Mouse (Mus musculus) left cerebral cortex, adult 2 months (tissue): ENCODE data around the gene Shc3. TPM values are rescaled to one million over a fixed set of nuclear protein-coding genes. Genes with fewer than 3 reads are reported as not detected.

Source experiments
- DNase-seq, 2 experiments: peaks; one replicate each; pipeline ENCODE4 v3.0.0; 2021 to 2022; ENCODE audit warnings: low spot score in 2 of 2, mixed read lengths in 1 of 2; ENCODE audit errors: extremely low spot score in 1 of 2
- H3K27ac ChIP-seq: fragments of 200-600 bp; 2 replicates; pipeline ENCODE4 v1.8.1; 2022
- H3K4me3 ChIP-seq: fragments of 200-600 bp; 2 replicates; pipeline ENCODE4 v1.8.1; 2022
- CTCF ChIP-seq: fragments of 200-600 bp; IDR thresholded peaks from 2 replicates; pipeline ENCODE4 v1.8.1; 2022; ENCODE audit warnings: antibody characterized with exemption, mild to moderate bottlenecking, moderate library complexity
- intact Hi-C: fragments of 180-260 bp; cut with DNase I; formaldehyde crosslinking; loops from one replicate; pipeline ENCODE4 v1.15.1; 2025
- total RNA-seq, 2 experiments: library from RNA; stranded (reverse); gene quantifications; 2 replicates each; pipeline ENCODE4 v1.2.3; 2021

Shc3 gene
- total RNA-seq, 2 experiments from 2014 or later, result 234 to 242 TPM

GRCm38 (mm10) chr13:51476991-51477390 is 92.2 kb downstream of the Shc3 start:
- Histone ChIP-seq H3K4me3 (no peak overlapping the region), H3K27ac (no peak overlapping the region)
- intact Hi-C loops, result no loop called here
- no peak for DNase-seq
- TF ChIP-seq CTCF, result no peak

GRCm38 (mm10) chr13:51468697-51469250 is 100.4 kb downstream of the Shc3 start:
- Histone ChIP-seq H3K27ac (no peak overlapping the region), H3K4me3 (no peak overlapping the region)
- intact Hi-C loops, result no loop called here
- DNase-seq, result no peak
- TF ChIP-seq CTCF, result no peak

DNA sequence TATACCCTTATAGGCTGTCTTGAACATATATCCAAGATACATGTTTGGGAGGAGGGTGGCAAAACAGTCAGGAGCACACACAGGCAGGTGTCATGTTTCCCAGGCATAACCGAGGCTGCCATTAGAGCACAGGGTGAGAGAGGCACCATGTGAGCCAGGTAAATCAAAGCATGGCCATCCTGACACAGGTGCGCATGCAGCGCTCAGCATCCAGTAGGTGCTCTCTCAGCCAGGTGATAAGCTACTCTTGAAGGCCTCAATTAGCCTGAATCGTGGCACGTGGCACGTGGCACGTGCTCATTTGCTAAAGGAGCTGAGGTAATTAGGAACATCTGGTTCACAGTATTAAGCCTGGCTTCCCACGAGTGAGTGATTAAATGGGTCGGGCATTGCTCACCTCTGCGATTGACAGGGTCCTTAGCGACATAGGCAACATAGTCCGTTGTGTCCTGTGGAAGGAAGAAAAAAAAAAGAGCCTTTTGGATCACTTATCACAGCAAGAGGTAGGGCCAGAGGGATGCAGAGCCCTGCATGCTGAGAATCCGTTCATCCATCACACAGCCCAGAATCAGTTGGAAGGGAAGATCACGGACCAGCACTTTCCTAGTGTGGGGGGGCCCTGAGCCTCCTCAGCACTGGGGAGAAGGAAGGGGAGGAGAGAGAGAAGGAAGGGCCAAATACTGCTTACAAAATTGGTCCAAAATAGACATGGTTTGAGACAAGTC is 102.9 kb downstream of the Shc3 start:
- no peak for DNase-seq
- no peak for TF ChIP-seq CTCF
- intact Hi-C loops, result no loop called here
- Histone ChIP-seq H3K27ac (no peak overlapping the region), H3K4me3 (no peak overlapping the region)

GRCm38 (mm10) chr13:51464294-51464693 is 104.9 kb downstream of the Shc3 start:
- TF ChIP-seq CTCF, result no peak
- intact Hi-C loops, result no loop called here
- H3K27ac ChIP-seq, result no peak overlapping the region
- H3K4me3 ChIP-seq, result no peak overlapping the region
- DNase-seq, result no peak

GRCm38 (mm10) chr13:51456190-51456878 is 112.9 kb downstream of the Shc3 start:
- no peak for DNase-seq
- intact Hi-C loops, result no loop called here
- H3K27ac ChIP-seq, result no peak overlapping the region
- TF ChIP-seq CTCF, result no peak
- H3K4me3 ChIP-seq, result no peak overlapping the region

DNA sequence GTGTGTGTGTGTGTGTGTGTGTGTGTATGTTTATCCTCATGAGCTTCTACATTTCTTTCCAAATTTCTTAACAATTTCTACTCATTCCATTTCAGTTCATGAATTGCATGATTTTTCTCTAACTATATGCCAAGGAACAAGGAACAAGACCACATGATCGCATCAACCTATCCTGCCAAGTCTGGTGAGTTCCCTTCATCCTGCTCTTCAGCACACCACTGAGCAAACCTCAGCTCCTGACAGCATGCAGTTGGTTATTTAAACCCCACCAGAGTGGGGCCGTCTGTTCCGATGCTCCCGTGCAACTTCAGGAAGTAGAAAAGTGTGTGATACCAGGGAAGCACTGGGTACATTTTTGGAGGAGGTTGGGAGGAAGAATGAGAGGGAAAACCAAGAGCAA is 122.7 kb downstream of the Shc3 start:
- no peak for DNase-seq
- H3K27ac ChIP-seq, result no peak overlapping the region
- H3K4me3 ChIP-seq, result no peak overlapping the region
- intact Hi-C loops, result no loop called here
- no peak for TF ChIP-seq CTCF

- intact Hi-C loops, result no loop called here
- H3K4me3 ChIP-seq, result no peak overlapping the region
- no peak overlapping the region for H3K27ac ChIP-seq
- no peak for TF ChIP-seq CTCF
- no peak for DNase-seq
These were observed 126.3 kb downstream of the Shc3 start for GRCm38 (mm10) chr13:51442922-51443321.

DNA sequence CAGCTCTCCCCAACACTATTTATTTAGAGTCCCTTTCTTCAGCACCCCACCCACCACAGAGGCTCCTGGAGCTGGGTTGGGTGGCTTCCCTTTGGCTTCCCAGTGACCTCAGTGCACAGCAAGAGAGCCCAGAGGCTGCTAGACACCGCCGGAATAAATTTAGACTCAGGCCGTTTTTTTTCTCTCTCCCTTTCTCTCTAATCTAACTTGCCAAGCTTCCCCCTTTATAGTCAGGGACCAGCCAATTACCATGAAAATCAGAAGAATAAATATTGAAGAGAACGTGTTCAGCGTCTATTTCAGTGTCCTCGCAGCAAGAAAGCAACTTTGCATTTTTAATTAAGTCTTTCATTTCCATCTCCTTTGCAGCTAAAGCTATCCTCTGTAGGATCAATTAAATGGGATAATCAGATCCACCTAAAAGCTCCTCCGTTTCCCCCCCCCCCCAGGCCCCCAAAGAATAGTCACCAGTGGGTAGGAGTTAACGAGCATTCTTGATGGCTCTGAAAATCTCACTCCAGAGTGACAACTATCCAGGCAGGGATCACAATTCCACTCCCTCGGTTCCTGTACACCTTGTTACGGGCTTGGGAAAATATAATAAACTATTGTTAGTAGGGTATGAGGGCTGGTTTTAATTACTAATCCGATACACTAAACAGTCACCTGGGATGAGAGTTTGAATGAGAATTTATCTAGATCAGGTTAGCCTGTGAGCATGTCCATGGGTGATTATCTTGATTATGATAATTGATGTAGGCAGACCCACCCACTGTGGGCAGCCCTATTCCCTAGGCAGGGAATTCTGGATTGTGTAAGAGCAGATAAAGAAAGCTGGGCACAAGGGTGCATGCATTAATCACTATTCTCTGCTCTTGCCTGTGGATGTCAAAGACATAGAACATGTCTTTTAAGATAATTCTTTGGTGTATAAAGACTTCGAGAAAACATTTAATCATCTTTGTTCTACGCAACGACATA is 131.8 kb downstream of the Shc3 start:
- no peak for DNase-seq
- Histone ChIP-seq H3K27ac (no peak overlapping the region), H3K4me3 (no peak overlapping the region)
- TF ChIP-seq CTCF, result no peak
- intact Hi-C loops, result loop anchor here (2.0 to 5.0 kb wide), 2 partner anchors 131 to 180 kb away; partner anchors contain the start of gene Shc3

GRCm38 (mm10) chr13:51435146-51435545 is 134.1 kb downstream of the Shc3 start:
- TF ChIP-seq CTCF, result no peak
- H3K27ac ChIP-seq, result no peak overlapping the region
- intact Hi-C loops, result loop anchor here (5.0 kb wide), 1 partner anchor 182 kb away; no protein-coding TSS in a partner anchor
- no peak for DNase-seq
- no peak overlapping the region for H3K4me3 ChIP-seq

GRCm38 (mm10) chr13:51434460-51434859 is 134.8 kb downstream of the Shc3 start:
- Histone ChIP-seq H3K27ac (no peak overlapping the region), H3K4me3 (no peak overlapping the region)
- TF ChIP-seq CTCF, result peak; percentile 65
- intact Hi-C loops, result no loop called here
- DNase-seq, result no peak

GRCm38 (mm10) chr13:51433371-51433770 is 135.8 kb downstream of the Shc3 start:
- Histone ChIP-seq H3K4me3 (no peak overlapping the region), H3K27ac (no peak overlapping the region)
- DNase-seq, result no peak
- no peak for TF ChIP-seq CTCF
- intact Hi-C loops, result no loop called here
